Mouse (Mus musculus) forebrain, embryonic 12.5 days (tissue): ENCODE results near the gene Batf3. TPM values are rescaled to one million over a fixed set of nuclear protein-coding genes. Genes with fewer than 3 reads are reported as not detected.
A peak's percentile ranks its signal among the peaks of the same experiment; 100 is the strongest.

Source experiments
- ATAC-seq: fragments of 200-750 bp; cut with Nextera tagmentation; 2 replicates; pipeline ENCODE4 v1.8.0; 2017; ENCODE audit warnings: moderate TSS enrichment; ENCODE audit not compliant: low FRiP score
- H3K27ac ChIP-seq: fragments of 300-500 bp; sonication (generic); 2 replicates; pipeline ENCODE4 v1.5.1; 2016; ENCODE audit warnings: mild to moderate bottlenecking
- H3K27me3 ChIP-seq: fragments of 300-500 bp; sonication (generic); 2 replicates; pipeline ENCODE4 v1.6.1; 2016; ENCODE audit warnings: mild to moderate bottlenecking
- H3K36me3 ChIP-seq: fragments of 300-500 bp; sonication (generic); replicated peaks from 2 replicates; pipeline ENCODE4 v1.6.1; 2016; ENCODE audit warnings: mild to moderate bottlenecking
- H3K4me1 ChIP-seq: fragments of 300-500 bp; sonication (generic); 2 replicates; pipeline ENCODE4 v1.6.1; 2016
- H3K4me2 ChIP-seq: fragments of 300-500 bp; sonication (generic); 2 replicates; pipeline ENCODE4 v1.6.1; 2016; ENCODE audit warnings: mild to moderate bottlenecking, moderate library complexity
- H3K4me3 ChIP-seq: fragments of 300-500 bp; sonication (generic); replicated peaks from 2 replicates; pipeline ENCODE4 v1.5.1; 2016; ENCODE audit warnings: mild to moderate bottlenecking
- H3K9ac ChIP-seq: fragments of 300-500 bp; sonication (generic); 2 replicates; pipeline ENCODE4 v1.6.1; 2016; ENCODE audit warnings: mild to moderate bottlenecking
- H3K9me3 ChIP-seq: fragments of 300-500 bp; sonication (generic); 2 replicates; pipeline ENCODE4 v1.6.1; 2016
- WGBS: fragments of 180-500 bp; shearing (Covaris S2); methylation state at CpG from one replicate; pipeline ENCODE4 v1.1.7; 2016; 5-methylcytosine and 5-hydroxymethylcytosine counted together
- polyA plus RNA-seq: library from polyadenylated mRNA; unstranded; fragments of >200 nt; fragmentation: Nextera tagmentation; extraction: Ambion mirVana; gene quantifications from 2 replicates; pipeline ENCODE4 v1.2.1, GENCODE M21; 2016

Batf3 gene
- polyA plus RNA-seq, 1 experiment from 2014 or later, result 3.7 TPM

DNA sequence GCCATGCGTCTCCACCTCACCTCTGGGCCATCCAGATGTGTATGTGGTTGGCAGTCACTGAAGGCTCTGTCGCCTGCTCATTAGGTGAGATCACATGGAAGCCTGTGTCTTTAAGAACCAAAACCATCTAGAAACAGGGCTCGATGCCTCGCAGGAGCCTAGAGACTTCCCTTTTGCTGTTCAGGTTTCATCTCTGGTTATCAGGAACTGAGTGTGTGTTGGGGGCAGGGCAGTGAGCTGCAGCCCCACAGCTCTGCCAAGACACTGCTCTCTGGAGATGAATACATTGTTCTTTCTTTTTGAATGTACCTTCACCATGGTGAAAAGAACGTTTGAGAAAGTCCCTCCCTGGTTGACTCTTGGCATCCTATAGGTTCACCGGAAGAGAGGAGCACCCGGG, 17.2 kb downstream of the Batf3 start:
- Histone ChIP-seq H3K27ac (no peak overlapping the region), H3K4me3 (no peak overlapping the region), H3K9me3 (no peaks in the 10 kb centered on the region), H3K36me3 (no peaks in the 10 kb centered on the region), H3K4me2 (no peak overlapping the region), H3K27me3 (no peaks in the 10 kb centered on the region), H3K4me1 (no peaks in the 10 kb centered on the region), H3K9ac (no peak overlapping the region)
- no peak for ATAC-seq
- WGBS, result 83% methylated on average over 7 of the region's 7 CpGs

DNA sequence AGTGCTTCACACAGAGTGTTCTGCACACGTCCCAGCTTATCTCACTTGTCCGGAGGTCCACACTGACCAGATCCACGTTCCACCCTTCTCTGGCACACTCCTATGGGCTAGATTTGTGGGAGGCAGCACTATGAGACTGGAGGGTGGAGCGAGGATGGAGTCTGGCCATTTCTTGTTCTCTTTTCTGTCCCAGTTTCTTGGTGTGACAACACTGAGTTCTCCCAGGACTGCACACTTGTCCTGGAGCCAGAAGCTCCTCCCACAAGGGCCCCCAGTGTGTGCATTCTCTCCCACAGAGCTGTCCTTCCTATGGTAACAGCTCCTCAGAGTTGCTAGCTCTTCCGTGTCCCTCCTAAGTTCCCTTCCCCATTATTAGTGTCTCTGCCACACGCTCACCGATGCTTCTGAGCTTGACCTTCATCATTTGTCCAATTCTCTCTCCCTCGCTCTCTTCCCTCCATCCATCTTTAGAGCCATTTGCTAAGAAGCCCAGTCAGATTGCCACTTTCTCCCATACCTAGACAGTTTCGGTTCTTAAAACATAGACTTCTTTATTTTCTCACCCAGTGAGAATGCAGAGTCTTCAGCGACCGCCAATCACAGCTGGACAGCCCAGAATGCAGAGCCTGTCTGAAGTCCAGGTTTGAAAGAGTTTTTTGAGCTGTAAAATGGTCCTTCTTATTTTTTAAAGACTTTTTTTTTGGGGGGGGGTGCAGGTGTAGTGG, 18.0 kb downstream of the Batf3 start:
- H3K9ac ChIP-seq, result no peak overlapping the region
- no peak overlapping the region for H3K4me2 ChIP-seq
- no peaks in the 10 kb centered on the region for H3K4me1 ChIP-seq
- no peak overlapping the region for H3K4me3 ChIP-seq
- no peaks in the 10 kb centered on the region for H3K36me3 ChIP-seq
- no peak overlapping the region for H3K27ac ChIP-seq
- no peaks in the 10 kb centered on the region for H3K27me3 ChIP-seq
- WGBS, result 82% methylated on average over 11 of the region's 11 CpGs
- ATAC-seq, result no peak
- no peaks in the 10 kb centered on the region for H3K9me3 ChIP-seq

DNA sequence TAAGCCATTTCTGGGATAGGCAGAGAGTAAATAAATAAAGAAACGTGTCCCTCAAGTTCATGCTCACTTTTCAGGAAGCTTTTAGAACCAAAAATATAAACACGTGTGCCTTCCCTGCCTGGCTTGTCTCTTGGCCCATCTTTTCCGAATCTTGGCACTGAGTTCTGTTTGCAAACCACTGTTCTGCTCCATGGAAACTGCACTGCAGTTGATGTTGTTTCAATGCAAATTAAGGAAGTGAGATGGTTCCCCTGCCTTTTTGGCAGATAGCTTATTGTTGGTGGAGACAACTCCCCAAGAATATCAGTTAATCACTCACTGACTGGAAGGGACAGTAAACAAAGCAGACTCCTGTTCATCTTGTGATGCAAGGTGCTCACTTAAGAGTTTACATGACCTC, 25.1 kb downstream of the Batf3 start:
- H3K9me3 ChIP-seq, result no peaks in the 10 kb centered on the region
- H3K27me3 ChIP-seq, result peaks cover 13% of the 10 kb centered on the region
- WGBS, result 90% methylated on average over 3 of the region's 3 CpGs
- no peak overlapping the region for H3K4me2 ChIP-seq
- no peak overlapping the region for H3K9ac ChIP-seq
- peaks cover 4% of the 10 kb centered on the region; the same call in 1 of the 2 replicates for H3K4me1 ChIP-seq
- H3K4me3 ChIP-seq, result no peak overlapping the region
- H3K27ac ChIP-seq, result no peak overlapping the region
- ATAC-seq, result no peak
- no peaks in the 10 kb centered on the region for H3K36me3 ChIP-seq

DNA sequence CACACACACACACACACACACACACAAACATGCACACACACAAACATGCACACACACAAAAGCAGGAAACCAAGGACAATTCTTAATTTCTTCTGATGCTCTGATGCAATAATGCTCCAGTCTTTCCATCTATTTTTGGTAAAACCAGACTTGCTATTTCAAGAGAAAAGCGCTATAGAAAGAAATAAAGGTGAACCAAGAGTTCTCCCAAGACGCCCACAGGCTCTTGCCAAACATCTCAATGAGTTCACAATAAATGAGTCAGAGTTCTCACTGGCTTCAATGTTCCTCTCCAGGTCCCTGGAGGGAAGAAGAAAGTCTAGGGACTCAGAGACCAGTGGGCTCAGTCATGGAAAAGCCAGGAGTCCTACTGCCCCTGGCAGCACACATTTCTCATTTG, 26.0 kb downstream of the Batf3 start:
- ATAC-seq, result no peak
- Histone ChIP-seq H3K27ac (no peak overlapping the region), H3K9me3 (no peaks in the 10 kb centered on the region), H3K4me1 (peaks cover 4% of the 10 kb centered on the region; the same call in 1 of the 2 replicates), H3K27me3 (peaks cover 13% of the 10 kb centered on the region), H3K4me2 (no peak overlapping the region), H3K9ac (no peak overlapping the region), H3K4me3 (no peak overlapping the region), H3K36me3 (no peaks in the 10 kb centered on the region)
- 90% methylated on average over 2 of the region's 2 CpGs for WGBS

DNA sequence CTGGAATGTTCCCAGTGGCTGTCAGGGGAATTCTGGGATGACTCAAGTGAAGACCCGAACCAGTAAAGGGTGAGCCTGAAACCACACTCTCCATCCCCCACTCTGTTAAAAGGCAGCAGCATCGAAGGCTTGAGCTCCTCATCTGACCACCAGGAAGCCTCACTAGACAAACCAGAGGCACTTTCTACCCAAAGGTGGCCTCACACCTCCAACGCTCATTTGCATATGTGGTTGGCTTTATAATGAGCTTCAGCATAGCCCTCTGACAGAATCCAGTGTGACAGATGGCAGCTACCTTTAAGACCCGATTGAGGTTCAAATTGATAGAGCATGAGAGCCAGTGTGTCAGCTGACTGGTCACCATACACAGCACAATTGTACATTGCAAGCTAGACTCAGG, 26.6 kb downstream of the Batf3 start:
- Histone ChIP-seq H3K4me1 (peaks cover 4% of the 10 kb centered on the region; the same call in 1 of the 2 replicates), H3K36me3 (no peaks in the 10 kb centered on the region), H3K27ac (no peak overlapping the region), H3K9ac (no peak overlapping the region), H3K27me3 (peaks cover 13% of the 10 kb centered on the region), H3K9me3 (peaks cover 3% of the 10 kb centered on the region), H3K4me2 (no peak overlapping the region), H3K4me3 (no peak overlapping the region)
- no peak for ATAC-seq
- 75% methylated on average over 4 of the region's 4 CpGs for WGBS

DNA sequence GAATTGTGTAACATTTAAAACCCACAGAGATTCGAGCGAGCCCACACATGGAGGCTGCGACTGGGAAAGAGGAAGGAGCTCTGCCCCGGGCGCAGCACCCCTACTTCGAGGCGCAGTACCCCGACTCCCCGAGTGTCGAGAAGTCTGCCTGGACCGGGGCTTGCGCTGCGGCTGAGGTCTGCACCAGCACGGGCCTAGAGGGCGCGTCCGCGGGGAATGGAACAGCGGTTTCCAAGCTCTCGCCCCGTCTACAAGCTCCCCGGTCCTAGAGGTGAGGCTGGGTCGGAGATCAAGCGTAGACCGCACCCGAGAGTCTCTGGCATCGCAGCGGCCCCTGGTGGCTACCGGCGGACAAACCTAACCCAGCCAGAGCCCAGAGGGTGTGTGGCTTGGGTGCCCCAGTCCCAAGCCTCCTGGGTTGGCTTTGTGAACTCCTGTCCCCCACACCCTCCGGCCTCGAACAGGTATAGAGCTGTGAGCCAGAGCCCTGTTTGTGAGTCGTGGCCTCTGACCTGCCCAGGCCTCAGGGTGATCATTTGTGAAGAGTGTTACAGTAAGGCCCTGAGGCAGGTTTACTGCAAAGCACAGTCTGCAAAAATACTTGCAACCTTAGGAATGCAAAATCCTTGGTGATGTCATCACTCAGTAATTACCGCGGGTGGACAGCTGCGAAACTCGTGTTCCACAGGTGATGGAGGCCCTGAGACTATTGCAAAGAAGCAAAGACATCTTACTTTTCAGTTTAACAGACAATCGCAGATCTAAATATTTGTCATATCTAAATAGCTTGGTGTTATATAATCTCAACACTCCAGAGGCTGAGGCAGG, 28.4 kb downstream of the Batf3 start:
- H3K4me1 ChIP-seq, result peaks cover 4% of the 10 kb centered on the region; the same call in 1 of the 2 replicates
- H3K27ac ChIP-seq, result no peak overlapping the region
- H3K4me3 ChIP-seq, result peak overlapping the region; percentile 23
- H3K9me3 ChIP-seq, result peaks cover 10% of the 10 kb centered on the region
- peak overlapping the region; percentile 46 for H3K4me2 ChIP-seq
- 18% methylated on average over 38 of the region's 38 CpGs for whole genome bisulfite sequencing
- peak; percentile 74; the same call in 1 of the 2 replicates for ATAC-seq
- peaks cover 13% of the 10 kb centered on the region for H3K27me3 ChIP-seq
- no peak overlapping the region; the same call in 1 of the 2 replicates for H3K9ac ChIP-seq
- H3K36me3 ChIP-seq, result no peaks in the 10 kb centered on the region

DNA sequence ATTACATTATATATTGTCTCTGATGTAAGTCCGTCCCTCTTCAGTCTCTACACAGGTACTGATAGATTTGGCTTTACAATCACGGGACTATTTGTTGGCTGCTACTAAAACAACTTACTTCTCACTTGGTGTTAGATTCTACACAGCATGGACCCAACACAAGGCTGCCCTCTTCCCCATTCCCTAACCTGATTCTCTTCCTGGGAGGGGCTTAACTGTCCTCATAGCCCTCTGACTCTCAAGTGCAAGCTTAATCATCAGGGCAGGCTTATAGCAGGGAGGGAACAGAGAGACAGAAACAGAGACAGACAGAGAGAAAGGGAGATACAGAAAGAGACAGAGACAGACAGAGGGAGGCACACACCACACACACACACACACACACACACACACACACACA, 34.0 kb downstream of the Batf3 start:
- Histone ChIP-seq H3K27ac (no peak overlapping the region), H3K27me3 (0 out of 2 replicates have a peak, but pooled peaks cover 3% of the 10 kb centered on the region), H3K4me3 (no peak overlapping the region), H3K9ac (no peak overlapping the region), H3K4me2 (no peak overlapping the region), H3K36me3 (no peaks in the 10 kb centered on the region), H3K9me3 (peaks cover 10% of the 10 kb centered on the region), H3K4me1 (no peaks in the 10 kb centered on the region; the same call in 1 of the 2 replicates)
- no peak for ATAC-seq
- 86% methylated on average over 2 of the region's 2 CpGs for WGBS

DNA sequence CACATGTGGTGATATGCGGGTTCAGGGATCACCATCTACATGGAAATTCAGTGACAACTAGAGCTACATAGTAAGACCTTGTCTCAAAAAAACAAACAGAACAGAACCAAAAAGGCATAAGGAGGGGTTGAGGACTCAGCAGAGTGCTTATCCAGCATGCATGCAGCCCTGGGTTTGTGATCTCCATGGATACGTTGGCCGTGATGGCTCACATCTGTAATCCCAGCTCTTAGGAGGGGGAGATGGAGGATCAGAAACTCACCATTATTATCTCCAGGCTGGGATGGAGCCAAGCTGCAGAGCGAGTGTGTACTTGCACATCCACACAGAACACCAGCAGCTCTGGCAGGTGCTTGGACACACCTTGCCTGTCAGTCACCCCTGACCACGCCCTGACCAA, 34.6 kb downstream of the Batf3 start:
- Histone ChIP-seq H3K27ac (no peak overlapping the region), H3K4me3 (no peak overlapping the region), H3K27me3 (0 out of 2 replicates have a peak, but pooled peaks cover 3% of the 10 kb centered on the region), H3K4me1 (no peaks in the 10 kb centered on the region; the same call in 1 of the 2 replicates), H3K9me3 (peaks cover 10% of the 10 kb centered on the region), H3K36me3 (no peaks in the 10 kb centered on the region), H3K9ac (no peak overlapping the region), H3K4me2 (no peak overlapping the region)
- ATAC-seq, result no peak
- 89% methylated on average over 5 of the region's 5 CpGs for WGBS

DNA sequence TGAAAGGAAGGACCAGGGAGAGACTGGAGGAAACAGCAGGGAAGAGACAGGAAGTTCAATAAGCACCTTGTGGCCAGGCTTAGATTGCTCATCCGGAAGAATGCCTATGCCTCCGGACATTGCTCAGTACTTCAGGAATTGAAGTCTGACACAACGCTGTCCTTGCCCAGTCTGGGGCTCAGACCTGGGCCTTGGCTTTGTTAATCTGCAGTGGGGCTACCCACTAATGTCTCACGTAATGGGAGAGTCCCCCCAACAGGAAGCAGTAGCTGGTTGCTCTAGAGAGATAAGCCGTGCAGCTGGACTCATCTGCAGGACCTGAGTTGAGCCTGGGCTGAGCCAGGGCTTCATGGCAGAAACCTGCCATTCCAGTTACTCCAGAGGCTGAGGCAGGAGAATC, 35.3 kb downstream of the Batf3 start:
- Histone ChIP-seq H3K9me3 (peaks cover 10% of the 10 kb centered on the region), H3K27me3 (0 out of 2 replicates have a peak, but pooled peaks cover 3% of the 10 kb centered on the region), H3K4me1 (no peaks in the 10 kb centered on the region; the same call in 1 of the 2 replicates), H3K9ac (no peak overlapping the region), H3K4me2 (no peak overlapping the region), H3K27ac (no peak overlapping the region), H3K4me3 (no peak overlapping the region), H3K36me3 (no peaks in the 10 kb centered on the region)
- no peak for ATAC-seq
- 77% methylated on average over 5 of the region's 5 CpGs for WGBS

DNA sequence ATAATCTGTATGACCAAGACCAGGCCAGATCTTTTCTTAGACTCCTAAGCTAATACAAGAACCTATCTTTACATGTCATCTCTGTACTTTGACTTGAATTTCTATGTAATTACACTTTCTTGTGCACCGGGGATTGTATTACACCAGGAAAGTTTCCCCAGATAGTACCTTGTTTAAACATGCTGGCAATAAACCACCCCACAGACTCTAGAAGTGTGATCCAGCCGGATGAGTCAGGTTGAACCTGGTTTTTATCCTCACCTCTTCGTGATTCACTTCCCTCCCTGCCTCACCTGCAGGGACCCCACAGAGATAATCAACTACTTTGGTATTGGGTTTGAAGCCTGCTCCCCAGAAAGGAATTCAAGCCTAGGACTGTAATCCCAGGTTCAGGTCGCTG, 37.8 kb downstream of the Batf3 start:
- Histone ChIP-seq H3K4me2 (no peak overlapping the region), H3K27me3 (0 out of 2 replicates have a peak, but pooled peaks cover 3% of the 10 kb centered on the region), H3K9me3 (no peaks in the 10 kb centered on the region), H3K36me3 (no peaks in the 10 kb centered on the region), H3K9ac (no peak overlapping the region), H3K4me1 (no peaks in the 10 kb centered on the region; the same call in none of the 2 replicates), H3K27ac (no peak overlapping the region), H3K4me3 (no peak overlapping the region)
- 54% methylated on average over 4 of the region's 4 CpGs for WGBS
- no peak for ATAC-seq

DNA sequence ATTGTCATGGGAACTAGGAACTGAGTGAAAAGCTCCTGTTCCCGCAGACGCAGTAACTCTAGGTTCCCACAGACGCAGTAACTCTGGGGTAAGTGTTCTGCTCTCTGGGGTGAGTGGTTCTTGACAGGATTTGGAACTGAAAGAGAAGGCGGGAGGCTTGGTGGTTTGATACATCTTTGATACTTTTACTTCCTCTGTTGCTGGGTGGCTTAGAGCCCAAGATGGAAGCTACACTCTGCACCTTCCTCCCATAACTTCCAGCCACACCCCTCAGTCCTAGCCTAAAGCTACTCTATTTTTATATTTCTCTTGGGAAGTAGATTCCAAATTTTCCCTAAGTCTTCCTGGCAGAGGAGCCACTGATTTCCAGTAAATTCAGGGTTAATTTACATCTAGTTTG, 40.8 kb downstream of the Batf3 start:
- no peak overlapping the region for H3K4me2 ChIP-seq
- H3K4me3 ChIP-seq, result no peak overlapping the region
- H3K9ac ChIP-seq, result no peak overlapping the region
- no peaks in the 10 kb centered on the region for H3K36me3 ChIP-seq
- H3K9me3 ChIP-seq, result peaks cover 4% of the 10 kb centered on the region; the same call in 1 of the 2 replicates
- H3K27ac ChIP-seq, result no peak overlapping the region
- no peak for ATAC-seq
- no peaks in the 10 kb centered on the region; the same call in 1 of the 2 replicates for H3K4me1 ChIP-seq
- 85% methylated on average over 4 of the region's 4 CpGs for WGBS
- 0 out of 2 replicates have a peak, but pooled peaks cover 3% of the 10 kb centered on the region for H3K27me3 ChIP-seq

DNA sequence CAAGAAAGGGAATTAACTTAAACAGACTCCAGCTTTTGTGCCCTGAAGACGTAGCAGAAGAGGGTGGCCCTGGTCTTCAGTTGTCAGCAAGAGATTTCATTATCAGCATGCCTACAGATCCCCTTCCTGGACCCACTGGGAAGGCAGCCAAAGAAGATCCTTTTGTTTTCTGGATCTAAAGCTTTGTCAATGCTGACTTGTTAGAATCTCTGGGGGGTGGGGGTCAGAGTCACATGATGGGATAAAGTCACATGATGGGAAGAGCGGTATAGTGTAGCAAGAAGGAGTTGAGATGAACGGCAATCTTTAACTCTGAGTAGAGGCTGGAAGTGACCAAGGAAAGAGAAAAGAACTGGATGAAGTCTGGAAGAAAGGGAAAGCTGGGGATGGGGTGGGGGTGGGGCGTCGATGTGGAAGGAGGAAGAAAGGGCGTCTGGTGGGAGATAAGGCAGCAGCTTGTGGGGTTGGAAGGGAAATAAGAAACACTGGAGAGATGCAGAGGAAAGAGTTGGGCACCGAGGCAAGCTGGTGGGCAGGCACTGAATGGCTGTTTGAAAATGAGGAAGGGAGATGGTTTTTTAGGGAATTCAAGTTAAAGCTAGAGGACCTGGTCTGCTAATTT, 41.3 kb downstream of the Batf3 start:
- Histone ChIP-seq H3K4me2 (no peak overlapping the region), H3K27me3 (0 out of 2 replicates have a peak, but pooled peaks cover 3% of the 10 kb centered on the region), H3K9me3 (peaks cover 4% of the 10 kb centered on the region; the same call in 1 of the 2 replicates), H3K27ac (no peak overlapping the region), H3K4me1 (no peaks in the 10 kb centered on the region; the same call in 1 of the 2 replicates), H3K4me3 (no peak overlapping the region), H3K9ac (no peak overlapping the region), H3K36me3 (no peaks in the 10 kb centered on the region)
- 62% methylated on average over 7 of the region's 7 CpGs for WGBS
- ATAC-seq, result no peak
